Mouse (Mus musculus) intestine, postnatal 0 days (tissue): Measurements from ENCODE around the gene Metap1. TPM values are rescaled to one million over a fixed set of nuclear protein-coding genes. Genes with fewer than 3 reads are reported as not detected.

Source experiments
- ATAC-seq: fragments of 200-750 bp; cut with Nextera tagmentation; 2 replicates; pipeline ENCODE4 v1.8.0; 2017; ENCODE audit warnings: mild to moderate bottlenecking, moderate TSS enrichment, moderate library complexity
- H3K27ac ChIP-seq: fragments of 300-500 bp; sonication (generic); 2 replicates; pipeline ENCODE4 v1.5.1; 2014; ENCODE audit warnings: mild to moderate bottlenecking, low read depth, low read length, moderate library complexity
- H3K27me3 ChIP-seq: fragments of 300-500 bp; sonication (generic); replicated peaks from 2 replicates; pipeline ENCODE4 v1.6.1; 2014; ENCODE audit warnings: low read length, mixed read lengths; ENCODE audit not compliant: control insufficient read depth, insufficient read depth
- H3K36me3 ChIP-seq: fragments of 300-500 bp; sonication (generic); 2 replicates; pipeline ENCODE4 v1.6.1; 2014; ENCODE audit warnings: mild to moderate bottlenecking, moderate library complexity; ENCODE audit not compliant: control insufficient read depth, insufficient read depth
- H3K4me1 ChIP-seq: fragments of 300-500 bp; sonication (generic); replicated peaks from 2 replicates; pipeline ENCODE4 v1.6.1; 2014; ENCODE audit warnings: antibody characterized with exemption, low read length, mixed read lengths; ENCODE audit not compliant: control insufficient read depth, insufficient read depth
- H3K4me2 ChIP-seq: fragments of 300-500 bp; sonication (generic); replicated peaks from 2 replicates; pipeline ENCODE4 v1.6.1; 2014; ENCODE audit warnings: low read depth, mild to moderate bottlenecking, moderate library complexity
- H3K4me3 ChIP-seq: fragments of 300-500 bp; sonication (generic); 2 replicates; pipeline ENCODE4 v1.5.1; 2014; ENCODE audit warnings: low read depth, low read length
- H3K9ac ChIP-seq: fragments of 300-500 bp; sonication (generic); 2 replicates; pipeline ENCODE4 v1.6.1; 2014; ENCODE audit warnings: mild to moderate bottlenecking, low read depth, low read length
- H3K9me3 ChIP-seq: fragments of 300-500 bp; sonication (generic); 2 replicates; pipeline ENCODE4 v1.6.1; 2016; ENCODE audit warnings: mixed run types; ENCODE audit not compliant: control insufficient read depth
- CTCF ChIP-seq: sonication (generic); IDR thresholded peaks from 2 replicates; pipeline ENCODE4 v1.5.1; 2016; ENCODE audit warnings: low read depth, mild to moderate bottlenecking, control low read depth, antibody characterized with exemption, moderate library complexity
- WGBS: fragments of 180-500 bp; shearing (Covaris S2); extraction: QIAGEN DNeasy Blood & Tissue Kit; methylation state at CpG from one replicate; pipeline ENCODE4 v1.1.7; 2014; 5-methylcytosine and 5-hydroxymethylcytosine counted together
- polyA plus RNA-seq: library from polyadenylated mRNA; unstranded; fragments of >200 nt; fragmentation: Nextera tagmentation; extraction: Ambion mirVana; gene quantifications from 2 replicates; pipeline ENCODE4 v1.2.1, GENCODE M21; 2015

Gene Metap1
- polyA plus RNA-seq, 1 experiment from 2014 or later, result 29.6 TPM

DNA sequence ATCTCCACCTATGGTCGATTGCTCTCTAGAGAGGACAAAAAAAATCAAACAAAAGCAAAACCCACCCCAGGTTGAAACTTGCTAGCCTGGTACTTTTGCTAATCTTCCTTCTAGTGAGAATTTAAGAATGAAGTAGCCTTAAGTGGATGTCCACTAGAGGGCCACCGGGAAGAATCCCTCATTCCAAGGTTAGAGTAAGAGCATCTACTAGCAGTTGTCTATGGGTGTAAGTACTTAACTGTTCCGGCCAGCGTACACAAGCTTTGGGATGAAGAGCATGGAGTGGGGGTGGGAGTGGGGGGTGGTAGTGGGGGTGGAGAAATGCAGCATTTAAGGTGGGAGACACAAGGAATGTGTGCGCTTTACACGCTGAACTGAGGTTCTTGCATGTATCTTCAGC lies 17.4 kb upstream of the Metap1 start:
- WGBS, result 51% methylated on average over 6 of the region's 6 CpGs
- no peak for ATAC-seq

DNA sequence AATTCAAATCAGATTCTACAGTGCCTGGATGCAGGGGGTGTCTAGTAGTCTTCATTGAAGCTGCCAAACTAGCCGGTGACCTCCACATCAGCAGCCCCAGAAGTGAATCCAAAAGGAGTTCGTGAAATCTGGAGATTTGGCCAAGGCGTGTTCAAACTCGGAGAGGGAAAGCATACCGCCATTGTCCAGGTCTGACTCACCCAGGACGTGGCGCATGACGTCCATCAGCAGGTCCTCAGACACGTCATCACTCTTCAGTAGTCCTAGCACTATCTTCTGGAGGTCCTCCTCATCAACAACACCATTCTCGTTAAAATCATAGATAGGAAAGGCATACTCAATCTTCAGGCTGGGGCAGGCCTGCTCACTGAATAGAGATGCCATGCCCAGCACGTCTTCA lies 14.4 kb upstream of the Metap1 start:
- Histone ChIP-seq H3K27me3 (0 out of 2 replicates have a peak, but pooled peaks cover 4% of the 10 kb centered on the region), H3K9ac (no peak overlapping the region), H3K27ac (no peak overlapping the region), H3K4me3 (no peak overlapping the region), H3K36me3 (no peaks in the 10 kb centered on the region), H3K4me2 (no peak overlapping the region), H3K4me1 (no peaks in the 10 kb centered on the region), H3K9me3 (no peaks in the 10 kb centered on the region)
- WGBS, result 88% methylated on average over 11 of the region's 11 CpGs
- ATAC-seq, result no peak
- TF ChIP-seq CTCF, result no peak

More for the DNA sequence above, 17.4 kb upstream of the Metap1 start:
- no peak overlapping the region for H3K9ac ChIP-seq
- no peaks in the 10 kb centered on the region for H3K9me3 ChIP-seq
- no peak overlapping the region for H3K27ac ChIP-seq
- H3K4me1 ChIP-seq, result no peaks in the 10 kb centered on the region
- no peak overlapping the region for H3K4me2 ChIP-seq
- H3K36me3 ChIP-seq, result no peaks in the 10 kb centered on the region
- H3K27me3 ChIP-seq, result 0 out of 2 replicates have a peak, but pooled peaks cover 4% of the 10 kb centered on the region
- TF ChIP-seq CTCF, result peak; percentile 73
- H3K4me3 ChIP-seq, result no peak overlapping the region

DNA sequence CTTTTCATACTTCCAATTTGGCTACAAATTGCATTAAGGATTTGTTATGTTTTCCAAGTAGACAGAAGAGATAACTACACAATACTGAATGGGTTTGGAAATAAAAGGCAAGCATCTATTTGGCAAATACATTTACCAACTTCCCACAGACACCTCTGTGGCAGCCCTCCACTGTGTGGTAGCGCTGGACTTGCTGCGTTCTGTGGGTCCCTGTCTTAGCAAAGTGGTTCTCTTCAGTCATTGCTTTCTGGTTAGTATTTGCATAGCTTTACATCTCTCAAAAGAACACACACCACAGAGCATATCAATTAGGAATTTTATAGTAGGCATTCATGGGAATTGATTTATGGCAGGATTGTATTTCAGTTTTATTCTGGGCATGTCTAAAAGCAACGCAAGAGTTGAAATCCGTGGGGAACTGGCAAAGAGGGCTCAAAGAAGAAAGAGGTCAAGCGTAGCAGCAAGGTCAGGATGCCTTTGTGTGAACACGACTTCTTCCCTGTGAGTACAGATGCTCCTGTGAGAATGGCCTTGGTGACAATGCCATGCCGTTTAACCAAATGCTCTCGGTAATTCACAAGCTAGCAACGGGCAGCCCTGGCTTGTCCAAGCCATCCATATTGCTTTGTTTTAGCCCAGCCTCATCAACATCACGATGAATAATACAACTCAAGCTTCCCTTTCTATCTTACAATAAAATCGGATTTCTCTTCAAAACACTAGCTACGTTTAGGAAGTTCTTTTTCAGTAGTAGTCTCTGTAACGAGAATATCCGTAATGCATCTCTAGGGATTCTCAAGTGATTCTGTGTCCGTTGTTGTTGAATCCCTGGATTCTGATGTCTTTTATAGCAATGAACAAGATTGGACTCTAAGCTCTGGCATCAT lies 10.8 kb upstream of the Metap1 start:
- Histone ChIP-seq H3K36me3 (no peaks in the 10 kb centered on the region), H3K4me3 (no peak overlapping the region), H3K27ac (no peak overlapping the region), H3K9me3 (no peaks in the 10 kb centered on the region), H3K27me3 (no peaks in the 10 kb centered on the region), H3K4me2 (no peak overlapping the region), H3K9ac (no peak overlapping the region), H3K4me1 (no peaks in the 10 kb centered on the region)
- no peak for ATAC-seq
- TF ChIP-seq CTCF, result no peak
- 72% methylated on average over 15 of the region's 15 CpGs for WGBS

DNA sequence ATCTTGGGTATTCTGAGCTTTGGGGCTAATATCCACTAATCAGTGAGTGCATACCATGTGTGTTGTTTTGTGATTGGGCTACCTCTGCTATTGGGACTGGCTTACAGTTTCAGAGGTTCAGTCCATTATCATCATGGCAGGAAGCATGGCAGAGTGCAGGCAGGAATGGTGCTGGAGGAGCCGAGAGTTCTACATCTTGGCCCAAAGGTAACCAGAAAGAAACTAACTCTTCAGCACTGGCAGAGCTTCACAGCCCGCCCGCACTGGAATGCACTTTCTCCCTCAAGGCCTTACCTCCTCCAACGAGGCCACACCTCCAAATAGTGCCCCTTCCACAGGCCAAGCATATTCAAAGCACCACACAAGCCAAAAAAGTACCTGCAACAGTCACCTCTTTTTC lies 9.4 kb upstream of the Metap1 start:
- Histone ChIP-seq H3K27ac (no peak overlapping the region), H3K36me3 (no peaks in the 10 kb centered on the region), H3K9me3 (no peaks in the 10 kb centered on the region), H3K9ac (no peak overlapping the region), H3K4me2 (no peak overlapping the region), H3K4me3 (no peak overlapping the region), H3K4me1 (no peaks in the 10 kb centered on the region), H3K27me3 (no peaks in the 10 kb centered on the region)
- 45% methylated on average over 4 of the region's 4 CpGs for WGBS
- no peak for TF ChIP-seq CTCF
- ATAC-seq, result no peak

DNA sequence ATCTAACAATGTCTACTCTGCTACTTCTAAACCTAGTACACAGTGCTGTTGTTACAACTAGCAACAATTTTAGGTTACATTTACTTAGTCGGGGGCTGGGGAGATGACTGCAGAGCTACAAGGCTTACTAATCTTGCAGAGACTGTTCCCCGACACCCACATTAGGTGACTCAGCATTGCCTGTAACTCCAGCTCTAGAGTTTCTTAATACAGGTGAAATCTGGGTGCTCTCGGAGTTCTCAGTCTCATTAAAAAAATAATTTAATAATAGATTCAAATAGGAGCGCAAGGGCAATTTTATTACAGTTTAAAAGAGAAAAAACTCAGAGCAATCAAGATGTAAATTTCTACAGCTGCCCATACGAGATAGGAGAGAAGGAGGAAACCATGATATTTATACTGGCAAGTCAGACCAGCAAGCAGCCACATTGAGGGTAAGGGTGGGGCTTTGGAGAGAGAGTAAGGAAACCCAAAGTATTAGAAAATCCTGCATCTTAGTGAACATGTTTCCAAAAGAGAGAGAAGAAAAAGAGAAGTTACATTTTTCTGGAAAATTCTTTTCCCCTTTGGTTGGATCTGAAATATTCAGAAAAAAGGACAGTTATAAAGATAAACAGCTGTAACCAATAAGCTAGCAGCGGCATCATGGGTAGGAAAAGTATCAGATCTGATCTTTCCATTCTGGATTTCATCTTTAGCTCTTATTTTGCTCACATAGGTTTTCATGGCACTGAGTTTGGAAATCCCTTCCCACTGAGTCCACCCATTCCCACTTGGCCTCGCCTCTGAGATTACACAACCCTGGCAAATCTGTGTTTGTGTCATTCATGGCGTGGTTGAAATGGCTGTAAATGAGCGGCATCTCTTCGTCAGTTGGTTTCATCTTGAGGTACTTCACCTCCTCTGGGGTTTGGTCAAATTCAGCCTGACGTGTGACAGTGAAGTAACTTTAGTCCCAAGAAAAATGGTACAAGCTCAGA lies 6.1 kb upstream of the Metap1 start:
- Histone ChIP-seq H3K9ac (no peak overlapping the region), H3K9me3 (no peaks in the 10 kb centered on the region), H3K36me3 (no peaks in the 10 kb centered on the region), H3K27ac (no peak overlapping the region), H3K4me3 (no peak overlapping the region), H3K4me1 (no peaks in the 10 kb centered on the region), H3K4me2 (no peak overlapping the region), H3K27me3 (no peaks in the 10 kb centered on the region)
- no peak for ATAC-seq
- WGBS, result 70% methylated on average over 11 of the region's 11 CpGs
- no peak for TF ChIP-seq CTCF

DNA sequence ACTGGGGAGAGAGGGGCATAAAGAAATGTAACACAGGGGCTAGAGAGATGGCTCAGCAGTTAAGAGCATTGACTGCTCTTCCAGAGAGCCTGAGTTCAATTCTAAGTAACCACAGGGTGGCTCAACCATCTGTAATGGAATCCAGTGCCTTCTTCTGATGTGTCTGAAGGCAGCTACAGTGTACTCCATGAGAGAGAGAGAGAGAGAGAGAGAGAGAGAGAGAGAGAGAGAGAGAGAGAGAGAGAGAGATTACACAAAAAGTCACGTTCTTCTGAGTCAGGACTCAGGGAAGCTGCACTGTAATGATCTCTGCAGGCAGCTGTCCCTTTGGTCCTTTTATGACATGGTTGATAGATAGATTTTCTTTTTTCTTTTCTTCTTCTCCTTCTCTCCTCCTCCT lies 5.2 kb upstream of the Metap1 start:
- 14% methylated on average over 1 of the region's 1 CpGs for WGBS
- Histone ChIP-seq H3K4me3 (no peak overlapping the region), H3K27me3 (no peaks in the 10 kb centered on the region), H3K9ac (no peak overlapping the region), H3K4me2 (no peak overlapping the region), H3K36me3 (no peaks in the 10 kb centered on the region), H3K4me1 (no peaks in the 10 kb centered on the region), H3K27ac (no peak overlapping the region), H3K9me3 (no peaks in the 10 kb centered on the region)
- no peak for ATAC-seq
- no peak for TF ChIP-seq CTCF
